Mouse (Mus musculus): ENCODE measurements around the gene Kcnma1. TPM values are rescaled to one million over a fixed set of nuclear protein-coding genes. Genes with fewer than 3 reads are reported as not detected.

The Kcnma1 gene
- total RNA-seq, 1 experiment from 2014 or later = not detected

GRCm38 (mm10) chr14:23583235-23583634 is 431.1 kb downstream of the Kcnma1 start:
- ATAC-seq (ENCODE audit: extremely low read depth, insufficient number of reproducible peaks, low FRiP score, poor library complexity, severe bottlenecking) = no peak

DNA sequence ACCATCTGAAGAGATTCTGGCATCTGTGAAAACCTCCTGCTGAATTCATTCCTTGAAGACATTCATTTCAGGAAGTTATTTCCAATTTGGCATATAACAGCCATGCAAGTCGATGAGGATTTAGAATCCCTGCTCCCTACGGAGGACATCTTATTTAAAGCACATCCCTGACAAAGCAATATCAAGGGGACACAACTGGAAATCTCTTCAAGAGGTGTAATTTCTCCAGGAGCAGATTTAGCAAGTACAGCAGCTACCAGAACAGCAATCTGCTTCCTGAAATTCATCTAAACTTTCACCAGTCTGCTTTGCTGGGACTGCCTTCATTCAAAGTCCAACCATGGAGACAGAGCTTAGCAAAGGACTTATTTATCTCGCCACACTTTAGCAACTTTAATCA is 433.0 kb downstream of the Kcnma1 start:
- no peak for ATAC-seq (ENCODE audit: extremely low read depth, insufficient number of reproducible peaks, low FRiP score, poor library complexity, severe bottlenecking)

DNA sequence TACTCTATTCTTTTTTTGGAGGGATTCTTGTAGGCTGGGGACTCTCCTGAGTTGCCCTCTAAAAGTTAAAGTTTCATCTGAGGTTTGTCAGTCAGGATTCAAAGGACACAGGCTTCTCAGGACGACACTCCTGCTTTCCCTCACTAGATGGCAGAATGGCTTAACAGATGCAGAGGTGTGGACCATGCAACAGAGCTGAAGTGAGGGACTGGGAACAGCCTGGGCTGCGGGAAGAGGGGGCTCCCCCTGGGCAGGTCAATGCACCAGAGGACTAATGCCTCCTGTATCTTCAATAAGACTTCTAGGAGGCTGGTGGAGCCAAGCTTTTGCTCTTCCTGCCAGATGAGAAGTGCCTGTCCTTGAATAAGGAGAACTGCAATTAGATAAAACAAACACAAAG is 438.3 kb downstream of the Kcnma1 start:
- ATAC-seq (ENCODE audit: extremely low read depth, insufficient number of reproducible peaks, low FRiP score, poor library complexity, severe bottlenecking) = no peak

GRCm38 (mm10) chr14:23574136-23574535 is 440.2 kb downstream of the Kcnma1 start:
- ATAC-seq (ENCODE audit: extremely low read depth, insufficient number of reproducible peaks, low FRiP score, poor library complexity, severe bottlenecking) = no peak

- no peak for ATAC-seq (ENCODE audit: extremely low read depth, insufficient number of reproducible peaks, low FRiP score, poor library complexity, severe bottlenecking)
These were observed 440.9 kb downstream of the Kcnma1 start for GRCm38 (mm10) chr14:23573385-23573784.

DNA sequence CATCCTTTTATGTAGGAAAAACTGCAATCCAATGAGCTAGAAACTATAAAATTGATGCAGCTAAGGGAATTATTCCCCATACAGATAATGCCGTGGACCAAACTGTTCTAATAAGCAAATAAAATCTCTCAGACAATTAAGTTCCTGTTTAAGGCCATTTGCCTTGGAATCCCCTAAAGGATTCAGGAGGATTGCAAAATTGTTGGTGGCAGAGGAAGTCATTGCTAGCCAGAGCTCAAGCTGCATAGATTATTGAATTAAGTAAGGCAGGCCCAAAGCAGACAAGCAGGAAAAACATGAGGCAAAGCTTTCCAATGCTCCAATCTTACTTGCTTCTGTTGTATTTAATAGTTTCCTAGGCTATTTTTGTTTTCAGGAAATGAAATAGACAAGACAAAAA is 441.5 kb downstream of the Kcnma1 start:
- no peak for ATAC-seq (ENCODE audit: extremely low read depth, insufficient number of reproducible peaks, low FRiP score, poor library complexity, severe bottlenecking)

GRCm38 (mm10) chr14:23570251-23570650 is 444.0 kb downstream of the Kcnma1 start:
- ATAC-seq (ENCODE audit: extremely low read depth, insufficient number of reproducible peaks, low FRiP score, poor library complexity, severe bottlenecking) = no peak

GRCm38 (mm10) chr14:23565931-23566330 is 448.4 kb downstream of the Kcnma1 start:
- no peak for ATAC-seq (ENCODE audit: extremely low read depth, insufficient number of reproducible peaks, low FRiP score, poor library complexity, severe bottlenecking)

DNA sequence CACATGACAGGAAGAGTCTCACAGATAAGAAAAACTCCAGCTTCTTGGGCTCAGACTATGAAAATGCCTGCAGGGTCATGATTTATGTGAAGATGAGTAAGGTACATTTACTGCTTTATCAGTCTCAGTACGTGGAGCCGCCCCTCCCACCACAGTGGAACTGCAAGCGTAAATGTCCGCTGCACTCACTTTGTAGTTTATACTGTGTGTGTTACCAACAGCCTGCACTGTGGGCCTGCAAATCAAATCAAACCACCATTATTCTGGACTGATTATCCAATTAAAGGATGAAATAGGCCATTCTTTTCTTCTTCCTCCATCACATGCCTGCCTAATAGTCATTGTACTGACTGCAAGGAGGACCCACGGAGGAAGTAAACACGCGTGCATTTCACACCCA is 449.8 kb downstream of the Kcnma1 start:
- no peak for ATAC-seq (ENCODE audit: extremely low read depth, insufficient number of reproducible peaks, low FRiP score, poor library complexity, severe bottlenecking)

- no peak for ATAC-seq (ENCODE audit: extremely low read depth, insufficient number of reproducible peaks, low FRiP score, poor library complexity, severe bottlenecking)
These were observed 451.1 kb downstream of the Kcnma1 start for GRCm38 (mm10) chr14:23563180-23563579.

GRCm38 (mm10) chr14:23555647-23556046 is 458.6 kb downstream of the Kcnma1 start:
- no peak for ATAC-seq (ENCODE audit: extremely low read depth, insufficient number of reproducible peaks, low FRiP score, poor library complexity, severe bottlenecking)

DNA sequence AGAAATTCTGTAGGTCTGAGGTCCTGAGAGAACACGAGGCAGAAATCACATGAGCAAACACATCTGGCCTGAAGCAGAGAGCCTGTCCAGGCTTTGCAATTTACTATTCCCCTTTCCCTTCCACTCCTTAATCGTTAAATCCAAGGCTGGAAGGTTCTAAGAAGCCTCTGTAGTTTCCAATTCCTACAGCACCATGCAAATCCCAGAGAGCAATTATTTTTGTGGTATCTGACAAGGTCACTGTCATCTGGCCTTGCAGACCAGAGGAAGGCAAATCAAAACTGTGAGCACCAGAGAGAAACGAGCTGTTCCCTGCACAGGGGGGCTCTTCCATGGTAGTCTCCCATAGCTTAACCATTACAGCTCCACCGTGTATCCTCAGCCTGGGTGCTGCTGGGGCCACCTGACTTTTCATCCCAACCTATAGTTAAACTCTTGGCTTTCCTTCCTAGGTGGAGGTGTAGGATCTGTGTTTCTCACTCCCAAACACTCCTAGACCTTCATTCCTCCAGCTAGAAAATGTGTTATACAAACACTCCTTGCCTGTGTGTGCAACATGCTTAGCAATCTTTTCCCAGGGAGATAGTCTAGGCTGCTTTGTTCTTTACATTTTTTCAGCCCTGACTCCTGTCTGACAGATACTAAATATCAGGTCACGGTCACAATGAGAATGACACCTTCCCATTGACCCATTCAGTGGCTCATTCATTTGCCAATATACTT is 461.9 kb downstream of the Kcnma1 start:
- no peak for ATAC-seq (ENCODE audit: extremely low read depth, insufficient number of reproducible peaks, low FRiP score, poor library complexity, severe bottlenecking)

DNA sequence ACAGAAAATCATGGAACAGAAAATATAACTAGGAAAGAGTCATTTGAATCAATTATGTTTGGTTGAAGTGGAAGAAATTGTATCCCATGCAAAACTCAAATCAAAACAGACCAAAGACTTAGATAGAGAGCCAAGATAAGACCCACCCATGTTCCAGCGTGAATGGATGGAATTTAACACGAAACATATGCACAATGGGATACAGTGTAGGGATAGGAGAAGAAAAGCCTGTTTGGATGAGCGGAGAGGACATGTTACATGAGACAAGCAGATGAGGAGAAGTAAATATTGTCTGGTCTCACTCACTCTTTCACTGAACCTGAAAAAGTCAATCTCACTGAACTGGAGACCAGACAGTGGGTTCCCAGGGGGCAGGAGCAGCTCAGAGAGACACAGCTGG is 463.8 kb downstream of the Kcnma1 start:
- ATAC-seq (ENCODE audit: extremely low read depth, insufficient number of reproducible peaks, low FRiP score, poor library complexity, severe bottlenecking) = no peak

DNA sequence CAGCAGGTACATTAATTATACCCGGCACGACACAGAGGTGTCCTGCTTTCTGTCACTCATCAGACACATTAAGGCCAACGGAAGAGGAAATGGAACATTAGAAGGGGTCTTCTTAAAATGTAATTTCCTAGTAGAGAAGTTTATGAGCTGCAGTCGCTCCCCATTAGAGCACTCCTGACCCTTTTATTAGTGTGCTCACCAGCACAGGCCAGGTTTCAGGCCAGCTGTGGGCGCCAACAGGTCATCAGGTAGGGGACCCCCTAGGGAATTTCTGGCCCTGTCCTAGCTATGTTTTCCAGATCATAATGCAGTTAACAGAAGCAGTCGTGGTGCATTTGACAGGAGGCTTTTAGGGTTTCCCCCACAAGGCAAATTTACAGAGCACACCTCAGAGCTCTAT is 472.2 kb downstream of the Kcnma1 start:
- ATAC-seq (ENCODE audit: extremely low read depth, insufficient number of reproducible peaks, low FRiP score, poor library complexity, severe bottlenecking) = no peak

DNA sequence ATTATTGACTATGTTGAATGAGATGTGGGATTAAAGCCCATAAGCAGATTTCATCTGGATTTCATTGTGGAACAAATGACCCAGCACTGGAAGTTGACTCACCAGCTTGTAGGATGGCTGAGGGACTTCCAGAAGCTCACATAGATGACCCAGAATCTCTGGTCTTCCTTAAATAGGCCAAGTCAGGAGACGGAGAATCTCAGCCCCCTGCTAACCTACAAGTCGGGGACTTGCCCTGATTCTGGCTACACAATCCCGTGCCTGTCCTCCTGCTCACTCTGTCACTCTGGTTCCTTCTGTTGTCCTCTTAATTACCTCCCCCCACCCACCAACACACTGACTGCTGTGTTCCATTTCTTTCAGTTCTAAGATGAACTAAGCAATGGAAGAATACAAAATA is 474.7 kb downstream of the Kcnma1 start:
- no peak for ATAC-seq (ENCODE audit: extremely low read depth, insufficient number of reproducible peaks, low FRiP score, poor library complexity, severe bottlenecking)

- ATAC-seq (ENCODE audit: extremely low read depth, insufficient number of reproducible peaks, low FRiP score, poor library complexity, severe bottlenecking) = no peak
These were observed 480.9 kb downstream of the Kcnma1 start for GRCm38 (mm10) chr14:23533346-23533745.

- no peak for ATAC-seq (ENCODE audit: extremely low read depth, insufficient number of reproducible peaks, low FRiP score, poor library complexity, severe bottlenecking)
These were observed 482.4 kb downstream of the Kcnma1 start for GRCm38 (mm10) chr14:23531735-23532525.

DNA sequence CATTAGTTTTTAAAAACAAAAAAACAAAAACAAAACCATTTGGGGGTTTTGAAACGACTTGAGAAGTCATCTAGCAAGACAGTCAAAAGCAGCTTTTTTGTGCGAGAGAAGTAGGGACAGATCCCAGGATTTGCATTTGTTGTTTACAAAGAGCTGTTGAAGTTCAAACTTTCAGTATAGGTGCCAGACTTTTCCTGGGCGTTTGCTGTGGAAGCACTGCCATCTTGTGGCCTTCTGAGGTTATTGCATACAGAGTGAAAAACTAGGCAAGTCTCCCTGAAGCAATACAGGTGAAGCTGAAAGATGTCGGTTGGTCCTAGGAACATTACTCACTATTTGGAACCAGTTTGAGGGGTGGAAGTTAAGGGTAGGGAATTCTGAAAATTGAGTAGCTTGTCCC is 484.6 kb downstream of the Kcnma1 start:
- ATAC-seq (ENCODE audit: extremely low read depth, insufficient number of reproducible peaks, low FRiP score, poor library complexity, severe bottlenecking) = no peak

- no peak for ATAC-seq (ENCODE audit: extremely low read depth, insufficient number of reproducible peaks, low FRiP score, poor library complexity, severe bottlenecking)
These were observed 485.1 kb downstream of the Kcnma1 start for GRCm38 (mm10) chr14:23529229-23529628.

DNA sequence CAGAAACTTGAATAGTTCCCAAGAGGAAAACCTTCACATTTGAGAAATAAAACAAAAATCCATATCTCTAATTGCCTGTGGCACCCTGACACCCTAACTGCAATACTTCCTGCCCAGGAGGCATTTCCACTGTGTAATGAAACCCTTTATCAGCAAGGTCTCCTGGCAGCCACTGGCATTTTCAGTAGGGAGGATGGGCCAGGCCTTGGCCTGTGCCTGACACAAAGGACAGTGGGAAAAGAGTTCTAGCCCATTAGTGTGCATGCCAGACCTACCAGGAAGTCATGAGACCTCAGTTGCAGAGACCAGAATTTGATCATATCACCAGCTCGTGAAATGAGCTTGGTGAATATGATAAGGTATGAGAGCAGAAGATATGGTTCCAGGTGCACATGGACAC is 488.4 kb downstream of the Kcnma1 start:
- ATAC-seq (ENCODE audit: extremely low read depth, insufficient number of reproducible peaks, low FRiP score, poor library complexity, severe bottlenecking) = no peak

All from neutrophil, adult 5-6 weeks (primary cell).